In the genomic region with DNA sequence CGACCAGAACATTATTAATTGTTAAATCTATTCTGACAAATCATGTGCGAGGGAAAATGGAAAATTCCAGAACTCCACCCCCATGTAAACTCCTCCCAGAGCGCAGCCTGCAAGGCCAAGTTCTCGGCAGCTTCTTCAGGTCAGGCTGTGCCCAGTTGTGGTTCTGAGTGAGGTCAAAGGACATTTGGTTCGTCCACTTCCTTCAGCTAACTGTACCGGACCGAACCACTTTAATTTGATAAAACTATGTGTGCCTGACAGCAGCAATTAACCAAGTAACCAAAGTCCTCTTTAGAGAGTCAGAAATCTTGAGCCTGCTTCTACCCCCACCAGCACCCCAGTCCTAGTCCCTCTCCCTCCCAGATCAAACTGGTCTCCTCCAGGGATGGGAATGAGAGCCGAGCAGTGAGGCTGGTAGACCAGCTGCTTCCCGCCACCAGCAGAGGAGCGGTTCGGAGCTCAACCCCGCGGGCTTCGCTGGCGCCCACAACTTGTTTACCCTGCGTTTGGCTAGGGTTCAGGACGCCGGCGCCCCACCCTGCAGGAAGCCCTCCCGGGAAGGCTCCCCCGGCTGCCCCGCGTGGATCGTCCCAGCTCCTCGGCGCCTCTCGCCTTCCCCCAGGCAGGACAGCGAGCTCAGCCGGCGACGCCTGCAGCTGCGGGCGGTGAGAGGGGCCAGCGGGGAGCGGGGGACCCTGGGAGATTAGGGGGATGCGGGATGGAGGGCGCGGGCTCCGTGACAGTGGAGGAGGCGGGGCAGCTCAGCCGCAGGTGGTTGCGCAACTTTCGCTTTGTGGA, we compare ENCODE assay signal across 8 mouse cellular contexts. TPM values are rescaled to one million over a fixed set of nuclear protein-coding genes. Genes with fewer than 3 reads are reported as not detected.
DNase-seq lines count a peak whose midpoint lies in the region; ATAC-seq lines count a peak whose summit lies in the region.

Plscr4 (plus strand) TSS at position 113 of the 798 bp plus-strand sequence.

- peak within 1 kb of the TSS; percentile 94 for H3K4me2 ChIP-seq in hindbrain, embryonic 11.5 days (replicated peaks; ENCODE audit: low read depth, low read length)

- no peak within 1 kb of the TSS for H3K27ac ChIP-seq in hindbrain, embryonic 11.5 days (ENCODE audit: low read depth, low read length)

- peak within 1 kb of the TSS; percentile 59 for H3K4me3 ChIP-seq in hindbrain, embryonic 11.5 days (ENCODE audit: low read depth, low read length)

- 13% methylated on average over 40 of the region's 43 CpGs for WGBS in hindbrain, embryonic 11.5 days

- peak within 1 kb of the TSS; percentile 83 for H3K9ac ChIP-seq in hindbrain, embryonic 11.5 days (ENCODE audit: low read depth, low read length)

- H3K9me3 ChIP-seq in hindbrain, embryonic 11.5 days (ENCODE audit: control insufficient read depth, low read length), result no peaks in the 10 kb centered on the region

- peak; percentile 92 for ATAC-seq in hindbrain, embryonic 11.5 days (ENCODE audit: low FRiP score)
- ATAC-seq in megakaryocyte progenitor cell, adult 5-6 weeks (replicated peaks; ENCODE audit: poor library complexity), result peak; percentile 88

- H3K4me1 ChIP-seq in hindbrain, embryonic 11.5 days (replicated peaks; ENCODE audit: control insufficient read depth, insufficient read depth, low read length), result no peaks in the 10 kb centered on the region

- DNase-seq in NIH3T3 (ENCODE audit: low read depth), result peak; percentile 43
- peak; percentile 3 for DNase-seq in cerebellum, adult 8-10 months
- peak; percentile 14 for DNase-seq in forelimb bud, embryonic 11.5 days (ENCODE audit: low read depth, low spot score)
- peak; percentile 61 for DNase-seq in hindbrain, embryonic 11.5 days (ENCODE audit: low spot score)
- DNase-seq in left cerebral cortex, postnatal 14 days (ENCODE audit: low spot score in 2 of 2), result peak; percentile 8 to 10
- peak; percentile 22 to 40 for DNase-seq in right cerebral cortex, postnatal 10 days (ENCODE audit: low spot score in 2 of 2)
- DNase-seq in urinary bladder, postnatal 14 days (ENCODE audit: low spot score), result peak; percentile 73

- H3K36me3 ChIP-seq in hindbrain, embryonic 11.5 days (ENCODE audit: control insufficient read depth, insufficient read depth, low read length), result no peaks in the 10 kb centered on the region

- intact Hi-C loops in left cerebral cortex, postnatal 14 days (cut with DNase I), result no loop called here

- H3K27me3 ChIP-seq in hindbrain, embryonic 11.5 days (ENCODE audit: control insufficient read depth, insufficient read depth, low read length), result no peaks in the 10 kb centered on the region

RNA-seq across cellular contexts. Expression of gene Plscr4, which starts in this region (rescaled TPM):
- 1.9 and 2.1 TPM in 2 replicates for polyA plus RNA-seq in hindbrain, embryonic 11.5 days (2014; fragmentation: Nextera tagmentation; extraction: Ambion mirVana)
- total RNA-seq in left cerebral cortex, postnatal 14 days (2021), result 1 to 10 TPM; 1.2 to 1.4 TPM
- 0.71 and 1.6 TPM in 2 replicates for total RNA-seq in megakaryocyte progenitor cell, adult 5-6 weeks (2015)
- total RNA-seq in megakaryocyte progenitor cell, adult 5-6 weeks (2017), result 0.42 and 0.88 TPM in 2 replicates

Comparison
In these comparisons a context has a peak if more than half of its experiments do, and no peak if none do; other contexts are left out.
1. DNase-seq: peak in every context shown above with its lines; median percentile 73 in urinary bladder, postnatal 14 days; 61 in hindbrain, embryonic 11.5 days; 43 in NIH3T3; 31 in right cerebral cortex, postnatal 10 days; 14 in forelimb bud, embryonic 11.5 days; 9 in left cerebral cortex, postnatal 14 days; 3 in cerebellum, adult 8-10 months.